Mouse (Mus musculus): ENCODE measurements around the gene Grm3.

DNA sequence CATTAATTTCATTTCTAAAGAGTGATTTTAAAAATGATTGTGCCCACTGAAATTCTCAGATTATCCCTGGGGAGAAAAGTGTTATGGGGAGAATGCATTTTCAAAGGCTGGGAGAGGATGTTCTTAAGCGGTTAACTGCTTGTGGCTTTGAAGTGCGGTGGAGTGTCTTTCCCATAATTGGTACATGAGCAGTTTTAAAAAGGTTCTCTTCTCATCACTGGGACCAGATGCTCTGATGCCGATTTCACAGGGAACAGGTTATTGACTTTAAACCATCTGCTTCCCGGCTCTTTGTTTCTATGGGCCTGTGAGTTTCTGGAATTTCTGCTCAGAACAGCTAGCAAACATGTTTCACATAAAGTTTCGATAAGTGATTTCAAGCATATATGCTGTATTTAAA lies 23.2 kb upstream of the Grm3 start:
- TF ChIP-seq CTCF (IDR thresholded peaks at IDR 0.05; ENCODE audit: insufficient read depth, low read length) = no peak
- TF ChIP-seq POLR2A (IDR thresholded peaks at IDR 0.05; ENCODE audit: borderline replicate concordance, extremely low read depth, low read depth, low read length) = no peak
